Mouse (Mus musculus) kidney, embryonic 16.5 days (tissue): Measurements from ENCODE around the gene Bean1. TPM values are rescaled to one million over a fixed set of nuclear protein-coding genes. Genes with fewer than 3 reads are reported as not detected.
A peak's percentile ranks its signal among the peaks of the same experiment; 100 is the strongest.
"Not testable (repeated sequence)": the region's sequence is repeated elsewhere in the genome, so short reads cannot be mapped to it uniquely, and the experiment has no call there.

Experiments used
- ATAC-seq: fragments of 200-750 bp; cut with Nextera tagmentation; 2 replicates; pipeline ENCODE4 v1.8.0; 2017; ENCODE audit warnings: moderate TSS enrichment; ENCODE audit not compliant: low FRiP score, low TSS enrichment
- H3K27ac ChIP-seq: fragments of 300-500 bp; sonication (generic); 2 replicates; pipeline ENCODE4 v1.5.1; 2014; ENCODE audit warnings: low read length
- H3K27me3 ChIP-seq: fragments of 300-500 bp; sonication (generic); 2 replicates; pipeline ENCODE4 v1.6.1; 2014; ENCODE audit warnings: low read length, control low read depth, mixed read lengths; ENCODE audit not compliant: insufficient read depth
- H3K36me3 ChIP-seq: fragments of 300-500 bp; sonication (generic); 2 replicates; pipeline ENCODE4 v1.6.1; 2014; ENCODE audit warnings: low read length, control low read depth, mixed read lengths; ENCODE audit not compliant: insufficient read depth
- H3K4me1 ChIP-seq: fragments of 300-500 bp; sonication (generic); 2 replicates; pipeline ENCODE4 v1.6.1; 2014; ENCODE audit warnings: low read length, control low read depth, mixed read lengths; ENCODE audit not compliant: insufficient read depth
- H3K4me2 ChIP-seq: fragments of 300-500 bp; sonication (generic); replicated peaks from 2 replicates; pipeline ENCODE4 v1.6.1; 2014; ENCODE audit warnings: low read depth, low read length
- H3K4me3 ChIP-seq: fragments of 300-500 bp; sonication (generic); 2 replicates; pipeline ENCODE4 v1.5.1; 2014; ENCODE audit warnings: mild to moderate bottlenecking, low read length
- H3K9ac ChIP-seq: fragments of 300-500 bp; sonication (generic); replicated peaks from 2 replicates; pipeline ENCODE4 v1.6.1; 2014; ENCODE audit warnings: low read length
- H3K9me3 ChIP-seq: fragments of 300-500 bp; sonication (generic); 2 replicates; pipeline ENCODE4 v1.6.1; 2016; ENCODE audit warnings: low read length, control low read depth
- WGBS: fragments of 180-500 bp; shearing (Covaris S2); extraction: QIAGEN DNeasy Blood & Tissue Kit; methylation state at CpG from one replicate; pipeline ENCODE4 v1.1.7; 2014; 5-methylcytosine and 5-hydroxymethylcytosine counted together
- polyA plus RNA-seq: library from polyadenylated mRNA; unstranded; fragments of >200 nt; fragmentation: Nextera tagmentation; extraction: Ambion mirVana; gene quantifications from 2 replicates; pipeline ENCODE4 v1.2.1, GENCODE M21; 2015

Bean1 gene
- polyA plus RNA-seq, 1 experiment from 2014 or later = 2.5 TPM

GRCm38 (mm10) chr8:104249442-104249996, 79.3 kb downstream of the Bean1 start:
- no peaks in the 10 kb centered on the region for H3K36me3 ChIP-seq
- no peak overlapping the region for H3K27ac ChIP-seq
- no peaks in the 10 kb centered on the region for H3K27me3 ChIP-seq
- H3K4me1 ChIP-seq = peaks cover 27% of the 10 kb centered on the region
- H3K9ac ChIP-seq = no peak overlapping the region
- no peaks in the 10 kb centered on the region for H3K9me3 ChIP-seq
- no peak overlapping the region for H3K4me2 ChIP-seq
- ATAC-seq = no peak
- WGBS = 78% methylated on average over 7 of the region's 7 CpGs
- H3K4me3 ChIP-seq = no peak overlapping the region

GRCm38 (mm10) chr8:104250439-104251367, 80.5 kb downstream of the Bean1 start, which contains the start of gene Cklf:
Gene Cklf, plus strand, starts transcription at chr8:104250861.
- peak; percentile 86 for ATAC-seq
- Histone ChIP-seq H3K4me2 (peak within 1 kb of the TSS; percentile 83), H3K4me1 (peaks cover 27% of the 10 kb centered on the region), H3K9me3 (no peaks in the 10 kb centered on the region), H3K4me3 (peak within 1 kb of the TSS; percentile 69), H3K27me3 (no peaks in the 10 kb centered on the region), H3K27ac (peak within 1 kb of the TSS; percentile 90), H3K9ac (peak within 1 kb of the TSS; percentile 73), H3K36me3 (no peaks in the 10 kb centered on the region)
- WGBS = 4% methylated on average over 41 of the region's 41 CpGs

GRCm38 (mm10) chr8:104251461-104251860, 81.2 kb downstream of the Bean1 start:
- peak overlapping the region; percentile 73 for H3K9ac ChIP-seq
- peak overlapping the region; percentile 69 for H3K4me3 ChIP-seq
- peak overlapping the region; percentile 83 for H3K4me2 ChIP-seq
- peaks cover 21% of the 10 kb centered on the region for H3K4me1 ChIP-seq
- no peaks in the 10 kb centered on the region for H3K27me3 ChIP-seq
- no peaks in the 10 kb centered on the region for H3K36me3 ChIP-seq
- peak overlapping the region; percentile 90; the same call in 1 of the 2 replicates for H3K27ac ChIP-seq
- WGBS = 0% methylated on average over 7 of the region's 7 CpGs
- peak; percentile 28 for ATAC-seq
- H3K9me3 ChIP-seq = no peaks in the 10 kb centered on the region

- Histone ChIP-seq H3K36me3 (peaks cover 10% of the 10 kb centered on the region), H3K27ac (no peak overlapping the region), H3K9me3 (no peaks in the 10 kb centered on the region), H3K9ac (no peak overlapping the region), H3K27me3 (no peaks in the 10 kb centered on the region), H3K4me2 (no peak overlapping the region), H3K4me3 (no peak overlapping the region), H3K4me1 (peaks cover 8% of the 10 kb centered on the region; the same call in 1 of the 2 replicates)
- WGBS = 89% methylated on average over 3 of the region's 3 CpGs
- no peak for ATAC-seq
Observed at GRCm38 (mm10) chr8:104253016-104253415, 82.8 kb downstream of the Bean1 start.

GRCm38 (mm10) chr8:104261802-104262201, 91.6 kb downstream of the Bean1 start:
- H3K27ac ChIP-seq, H3K9ac ChIP-seq, ATAC-seq, H3K4me3 ChIP-seq, H3K9me3 ChIP-seq, H3K27me3 ChIP-seq, H3K4me2 ChIP-seq, H3K4me1 ChIP-seq: not testable (repeated sequence)
- WGBS = over 99% methylated on average over 5 of the region's 5 CpGs
- peaks cover 43% of the 10 kb centered on the region for H3K36me3 ChIP-seq

GRCm38 (mm10) chr8:104264271-104264935, 94.2 kb downstream of the Bean1 start:
- peaks cover 19% of the 10 kb centered on the region for H3K36me3 ChIP-seq
- not testable (repeated sequence) for H3K9ac ChIP-seq, H3K27me3 ChIP-seq, H3K4me2 ChIP-seq, H3K9me3 ChIP-seq, H3K4me1 ChIP-seq, H3K4me3 ChIP-seq, H3K27ac ChIP-seq, ATAC-seq
- 97% methylated on average over 21 of the region's 22 CpGs for WGBS

- peaks cover 13% of the 10 kb centered on the region for H3K36me3 ChIP-seq
- no peak overlapping the region for H3K4me2 ChIP-seq
- H3K27ac ChIP-seq = no peak overlapping the region
- no peaks in the 10 kb centered on the region for H3K9me3 ChIP-seq
- no peak overlapping the region for H3K4me3 ChIP-seq
- no peaks in the 10 kb centered on the region for H3K4me1 ChIP-seq
- H3K9ac ChIP-seq = no peak overlapping the region
- ATAC-seq = no peak
- H3K27me3 ChIP-seq = no peaks in the 10 kb centered on the region
Observed at GRCm38 (mm10) chr8:104268368-104268767, 98.1 kb downstream of the Bean1 start.

Other genes starting within 250 kb of the Bean1 start
- 38.1 and 42.2 TPM in 2 replicates for gene Cdh5, start 68.8 kb upstream of the Bean1 start, polyA plus RNA-seq
- gene Tk2, start 78.1 kb downstream of the Bean1 start, polyA plus RNA-seq = 21.6 and 25.5 TPM in 2 replicates
- gene Cklf, start 80.4 kb downstream of the Bean1 start, polyA plus RNA-seq = 40.0 and 46.7 TPM in 2 replicates
- not detected in 2 replicates for gene Cmtm2a, start 122.7 kb downstream of the Bean1 start, polyA plus RNA-seq
- gene Gm45711, start 139.6 kb downstream of the Bean1 start, polyA plus RNA-seq = not detected in 2 replicates
- not detected in 2 replicates for gene Cmtm1, start 139.7 kb downstream of the Bean1 start, polyA plus RNA-seq
- not detected in 2 replicates for gene Gm11020, start 151.1 kb downstream of the Bean1 start, polyA plus RNA-seq
- not detected in 2 replicates for gene Cmtm2b, start 151.8 kb downstream of the Bean1 start, polyA plus RNA-seq
- 172 and 174 TPM in 2 replicates for gene Cmtm3, start 169.0 kb downstream of the Bean1 start, polyA plus RNA-seq
- 3.4 and 3.6 TPM in 2 replicates for gene Cmtm4, start 225.4 kb downstream of the Bean1 start, polyA plus RNA-seq